Mouse (Mus musculus): ENCODE data around the gene Saal1. TPM values are rescaled to one million over a fixed set of nuclear protein-coding genes. Genes with fewer than 3 reads are reported as not detected.
A peak's percentile ranks its signal among the peaks of the same experiment; 100 is the strongest.
"Not testable (repeated sequence)": the region's sequence is repeated elsewhere in the genome, so short reads cannot be mapped to it uniquely, and the experiment has no call there.

The Saal1 gene
- polyA plus RNA-seq (2016; fragmentation: Nextera tagmentation; extraction: Ambion mirVana): 37.0 and 37.2 TPM in 2 replicates

GRCm38 (mm10) chr7:46710390-46710844 is at the start of gene Saal1:
Gene Saal1 (minus strand): TSS chr7:46710680.
- ATAC-seq (ENCODE audit: low FRiP score): peak; percentile 96
- 0% methylated on average over 38 of the region's 38 CpGs for WGBS
- Histone ChIP-seq H3K9ac (peak within 1 kb of the TSS; percentile 89), H3K27me3 (no peaks in the 10 kb centered on the region; the same call in 1 of the 2 replicates), H3K4me3 (replicated peaks) (peak within 1 kb of the TSS; percentile 87), H3K4me2 (peak within 1 kb of the TSS; percentile 59), H3K27ac (peak within 1 kb of the TSS; percentile 79), H3K9me3 (no peaks in the 10 kb centered on the region), H3K36me3 (replicated peaks) (peaks cover 31% of the 10 kb centered on the region), H3K4me1 (peaks cover 7% of the 10 kb centered on the region)

- no peak within 1 kb of the TSS for H3K9ac ChIP-seq
- no peak within 1 kb of the TSS for H3K4me3 ChIP-seq (replicated peaks)
- 0 out of 2 replicates have a peak, but pooled peaks cover 5% of the 10 kb centered on the region for H3K4me1 ChIP-seq
- H3K9me3 ChIP-seq: no peaks in the 10 kb centered on the region
- no peak within 1 kb of the TSS for H3K27ac ChIP-seq
- WGBS: 80% methylated on average over 3 of the region's 3 CpGs
- no peaks in the 10 kb centered on the region for H3K27me3 ChIP-seq
- no peak within 1 kb of the TSS for H3K4me2 ChIP-seq
- ATAC-seq (ENCODE audit: low FRiP score): no peak
- no peaks in the 10 kb centered on the region for H3K36me3 ChIP-seq (replicated peaks)
Observed at GRCm38 (mm10) chr7:46751490-46751889, 41.0 kb upstream of the Saal1 start, which contains the start of gene Saa2. Gene Saa2 (plus strand): TSS chr7:46751790.

- Histone ChIP-seq H3K4me3 (replicated peaks) (no peak overlapping the region), H3K9me3 (no peaks in the 10 kb centered on the region), H3K4me2 (no peak overlapping the region), H3K27ac (no peak overlapping the region), H3K9ac (no peak overlapping the region), H3K27me3 (no peaks in the 10 kb centered on the region), H3K4me1 (0 out of 2 replicates have a peak, but pooled peaks cover 5% of the 10 kb centered on the region), H3K36me3 (replicated peaks) (no peaks in the 10 kb centered on the region)
- ATAC-seq (ENCODE audit: low FRiP score): no peak
- WGBS: 34% methylated on average over 3 of the region's 3 CpGs
Observed at GRCm38 (mm10) chr7:46748459-46748858, 38.0 kb upstream of the Saal1 start.

- Histone ChIP-seq H3K27me3 (no peaks in the 10 kb centered on the region), H3K9ac (no peak overlapping the region), H3K27ac (no peak overlapping the region), H3K4me2 (no peak overlapping the region), H3K4me1 (0 out of 2 replicates have a peak, but pooled peaks cover 5% of the 10 kb centered on the region), H3K36me3 (replicated peaks) (no peaks in the 10 kb centered on the region), H3K4me3 (replicated peaks) (no peak overlapping the region), H3K9me3 (no peaks in the 10 kb centered on the region)
- 94% methylated on average over 7 of the region's 7 CpGs for WGBS
- no peak for ATAC-seq (ENCODE audit: low FRiP score)
Observed at GRCm38 (mm10) chr7:46746381-46746780, 35.9 kb upstream of the Saal1 start.

- Histone ChIP-seq H3K4me2 (no peak overlapping the region), H3K9ac (no peak overlapping the region), H3K4me1 (0 out of 2 replicates have a peak, but pooled peaks cover 5% of the 10 kb centered on the region), H3K36me3 (replicated peaks) (no peaks in the 10 kb centered on the region), H3K9me3 (no peaks in the 10 kb centered on the region), H3K4me3 (replicated peaks) (no peak overlapping the region), H3K27me3 (no peaks in the 10 kb centered on the region), H3K27ac (no peak overlapping the region)
- WGBS: 79% methylated on average over 3 of the region's 3 CpGs
- no peak for ATAC-seq (ENCODE audit: low FRiP score)
Observed at GRCm38 (mm10) chr7:46745816-46746215, 35.3 kb upstream of the Saal1 start.

- not testable (repeated sequence) for H3K27me3 ChIP-seq; H3K36me3 ChIP-seq (replicated peaks); H3K9me3 ChIP-seq; H3K4me1 ChIP-seq; ATAC-seq (ENCODE audit: low FRiP score); H3K9ac ChIP-seq; H3K27ac ChIP-seq; H3K4me2 ChIP-seq; H3K4me3 ChIP-seq (replicated peaks)
- 85% methylated on average over 3 of the region's 3 CpGs for WGBS
Observed at GRCm38 (mm10) chr7:46742880-46743279, 32.4 kb upstream of the Saal1 start, which contains the start of gene Saa1. Gene Saa1 (minus strand): TSS chr7:46742980.

GRCm38 (mm10) chr7:46740041-46740440 is 29.6 kb upstream of the Saal1 start:
- WGBS: 77% methylated on average over 5 of the region's 5 CpGs
- not testable (repeated sequence) for H3K27ac ChIP-seq; H3K4me2 ChIP-seq; ATAC-seq (ENCODE audit: low FRiP score); H3K4me3 ChIP-seq (replicated peaks); H3K9ac ChIP-seq; H3K4me1 ChIP-seq; H3K9me3 ChIP-seq; H3K36me3 ChIP-seq (replicated peaks); H3K27me3 ChIP-seq

- Histone ChIP-seq H3K4me3 (replicated peaks) (no peak overlapping the region), H3K27ac (no peak overlapping the region), H3K9me3 (no peaks in the 10 kb centered on the region), H3K4me1 (no peaks in the 10 kb centered on the region), H3K4me2 (no peak overlapping the region), H3K36me3 (replicated peaks) (no peaks in the 10 kb centered on the region), H3K9ac (no peak overlapping the region), H3K27me3 (no peaks in the 10 kb centered on the region)
- WGBS: 86% methylated on average over 12 of the region's 12 CpGs
- no peak for ATAC-seq (ENCODE audit: low FRiP score)
Observed at GRCm38 (mm10) chr7:46738561-46739460, 28.3 kb upstream of the Saal1 start.

GRCm38 (mm10) chr7:46734983-46735382 is 24.5 kb upstream of the Saal1 start:
- Histone ChIP-seq H3K4me2 (no peak overlapping the region), H3K9me3 (no peaks in the 10 kb centered on the region), H3K27ac (no peak overlapping the region), H3K27me3 (no peaks in the 10 kb centered on the region), H3K4me1 (no peaks in the 10 kb centered on the region), H3K9ac (no peak overlapping the region), H3K36me3 (replicated peaks) (no peaks in the 10 kb centered on the region), H3K4me3 (replicated peaks) (no peak overlapping the region)
- WGBS: 85% methylated on average over 2 of the region's 2 CpGs
- ATAC-seq (ENCODE audit: low FRiP score): no peak

- no peak within 1 kb of the TSS for H3K9ac ChIP-seq
Observed at GRCm38 (mm10) chr7:46732458-46732857, 22.0 kb upstream of the Saal1 start, which contains the start of gene Saa4. Gene Saa4 (minus strand): TSS chr7:46732603.

GRCm38 (mm10) chr7:46727584-46727983 is 17.1 kb upstream of the Saal1 start:
- no peak for ATAC-seq (ENCODE audit: low FRiP score)
- WGBS: 93% methylated on average over 1 of the region's 1 CpGs
- Histone ChIP-seq H3K4me2 (no peak overlapping the region), H3K27me3 (peaks cover 9% of the 10 kb centered on the region; the same call in 1 of the 2 replicates), H3K9ac (no peak overlapping the region), H3K9me3 (no peaks in the 10 kb centered on the region), H3K36me3 (replicated peaks) (no peaks in the 10 kb centered on the region), H3K4me3 (replicated peaks) (no peak overlapping the region), H3K4me1 (no peaks in the 10 kb centered on the region), H3K27ac (no peak overlapping the region)

More at GRCm38 (mm10) chr7:46732458-46732857, 22.0 kb upstream of the Saal1 start, which contains the start of gene Saa4:
- H3K27me3 ChIP-seq: no peaks in the 10 kb centered on the region
- WGBS: 86% methylated on average over 4 of the region's 4 CpGs
- no peaks in the 10 kb centered on the region for H3K4me1 ChIP-seq
- H3K27ac ChIP-seq: no peak within 1 kb of the TSS
- H3K4me3 ChIP-seq (replicated peaks): no peak within 1 kb of the TSS
- H3K36me3 ChIP-seq (replicated peaks): no peaks in the 10 kb centered on the region
- H3K4me2 ChIP-seq: no peak within 1 kb of the TSS
- no peak for ATAC-seq (ENCODE audit: low FRiP score)
- no peaks in the 10 kb centered on the region for H3K9me3 ChIP-seq

GRCm38 (mm10) chr7:46724396-46724795 is 13.9 kb upstream of the Saal1 start:
- Histone ChIP-seq H3K9ac (no peak overlapping the region), H3K36me3 (replicated peaks) (no peaks in the 10 kb centered on the region), H3K9me3 (no peaks in the 10 kb centered on the region), H3K4me3 (replicated peaks) (no peak overlapping the region), H3K27me3 (peaks cover 9% of the 10 kb centered on the region; the same call in 1 of the 2 replicates), H3K4me1 (no peaks in the 10 kb centered on the region), H3K4me2 (no peak overlapping the region), H3K27ac (no peak overlapping the region)
- 73% methylated on average over 5 of the region's 5 CpGs for WGBS
- no peak for ATAC-seq (ENCODE audit: low FRiP score)

All from forebrain, embryonic 12.5 days (tissue).